ENCODE assay signal across 8 mouse cellular contexts in the genomic region with DNA sequence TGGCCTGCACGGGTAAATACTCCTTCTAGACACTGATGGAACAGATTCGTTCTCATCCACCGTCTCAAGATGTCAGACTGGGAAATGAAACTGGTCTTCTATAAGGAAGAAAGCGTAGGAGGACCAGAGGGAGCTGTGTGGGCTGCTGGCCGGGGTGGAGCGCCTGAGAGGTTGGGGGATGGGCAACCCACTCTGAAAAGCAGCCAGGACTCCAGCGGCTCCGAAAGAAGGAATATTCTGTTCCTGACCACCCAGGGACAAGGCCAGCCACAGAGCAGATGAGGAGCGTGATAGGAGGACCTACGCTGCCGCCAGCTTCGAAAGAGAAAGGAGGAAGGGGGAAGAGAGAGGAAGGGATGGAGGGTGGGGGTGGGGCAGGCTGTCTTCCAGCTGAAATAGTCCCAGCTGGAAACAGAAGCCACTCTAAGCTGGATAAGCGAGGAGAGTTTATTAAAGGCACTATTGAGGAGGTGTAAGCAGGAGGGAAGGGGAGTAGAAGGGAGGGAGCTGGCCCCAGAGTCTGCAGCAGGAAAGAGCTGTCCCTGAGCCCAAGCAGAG. TPM values are rescaled to one million over a fixed set of nuclear protein-coding genes. Genes with fewer than 3 reads are reported as not detected.
DNase-seq lines count a peak whose midpoint lies in the region; ATAC-seq lines count a peak whose summit lies in the region.

No protein-coding gene starts in this region.

- ATAC-seq in hindbrain, embryonic 16.5 days = peak; percentile 93
- no peak for ATAC-seq in erythroid progenitor cell, adult 5-6 weeks (replicated peaks; ENCODE audit: low FRiP score, poor library complexity, severe bottlenecking)

- peak overlapping the region; percentile 20 for H3K9ac ChIP-seq in hindbrain, embryonic 16.5 days (ENCODE audit: low read depth, low read length)

- H3K36me3 ChIP-seq in hindbrain, embryonic 16.5 days (ENCODE audit: control insufficient read depth, insufficient read depth, low read length) = no peaks in the 10 kb centered on the region

- no peaks in the 10 kb centered on the region for H3K9me3 ChIP-seq in hindbrain, embryonic 16.5 days (ENCODE audit: control insufficient read depth, low read length)

- H3K27me3 ChIP-seq in hindbrain, embryonic 16.5 days (replicated peaks; ENCODE audit: control insufficient read depth, insufficient read depth, low read length) = no peaks in the 10 kb centered on the region

- H3K4me3 ChIP-seq in hindbrain, embryonic 16.5 days (ENCODE audit: low read length) = peak overlapping the region; percentile 23

- DNase-seq in adrenal gland, adult (ENCODE audit: inconsistent age in 2 of 2, low spot score in 1 of 2) = peak; percentile 79 to 81
- DNase-seq in embryo, embryonic 10 days (ENCODE audit: low spot score) = peak; percentile 87
- DNase-seq in gastrocnemius, postnatal 10 days = peak; percentile 68
- DNase-seq in left cerebral cortex, adult 11 months (ENCODE audit: low spot score) = peak; percentile 56
- DNase-seq in lung, postnatal 14 days = peak; percentile 80
- peak; percentile 88 for DNase-seq in retina, postnatal 1 day

- H3K4me2 ChIP-seq in hindbrain, embryonic 16.5 days (ENCODE audit: low read length) = peak overlapping the region; percentile 52

- peak overlapping the region; percentile 71 for H3K27ac ChIP-seq in hindbrain, embryonic 16.5 days (ENCODE audit: low read depth, low read length)

- WGBS in hindbrain, embryonic 16.5 days = 1% methylated on average over 13 of the region's 13 CpGs

- H3K4me1 ChIP-seq in hindbrain, embryonic 16.5 days (ENCODE audit: control insufficient read depth, insufficient read depth, low read depth, low read length) = peaks cover 20% of the 10 kb centered on the region

RNA-seq across cellular contexts. Expression of gene Skor1, which starts 56.7 kb away (rescaled TPM):
- under 1 TPM in 1 of 2 experiments, not detected in 1; 0.09 TPM for total RNA-seq in gastrocnemius, postnatal 10 days (2021)
- polyA plus RNA-seq in hindbrain, embryonic 16.5 days (2015; fragmentation: Nextera tagmentation; extraction: Ambion mirVana) = 10.8 and 11.8 TPM in 2 replicates
- not detected in 2 replicates for total RNA-seq in erythroid progenitor cell, adult 5-6 weeks (2015; ENCODE audit: low replicate concordance)
- not detected in 2 replicates for total RNA-seq in erythroid progenitor cell, adult 5-6 weeks (2017; ENCODE audit: low replicate concordance)
